Mouse (Mus musculus) brain, embryonic 18.5 days (tissue): Measurements from ENCODE around the gene Oxa1l.
"Not testable (repeated sequence)": the region's sequence is repeated elsewhere in the genome, so short reads cannot be mapped to it uniquely, and the experiment has no call there.

Source experiments
- DNase-seq: peaks from one replicate; pipeline ENCODE4 v3.0.0-alpha.2; 2012; ENCODE audit warnings: low read depth, low spot score

Gene Oxa1l

DNA sequence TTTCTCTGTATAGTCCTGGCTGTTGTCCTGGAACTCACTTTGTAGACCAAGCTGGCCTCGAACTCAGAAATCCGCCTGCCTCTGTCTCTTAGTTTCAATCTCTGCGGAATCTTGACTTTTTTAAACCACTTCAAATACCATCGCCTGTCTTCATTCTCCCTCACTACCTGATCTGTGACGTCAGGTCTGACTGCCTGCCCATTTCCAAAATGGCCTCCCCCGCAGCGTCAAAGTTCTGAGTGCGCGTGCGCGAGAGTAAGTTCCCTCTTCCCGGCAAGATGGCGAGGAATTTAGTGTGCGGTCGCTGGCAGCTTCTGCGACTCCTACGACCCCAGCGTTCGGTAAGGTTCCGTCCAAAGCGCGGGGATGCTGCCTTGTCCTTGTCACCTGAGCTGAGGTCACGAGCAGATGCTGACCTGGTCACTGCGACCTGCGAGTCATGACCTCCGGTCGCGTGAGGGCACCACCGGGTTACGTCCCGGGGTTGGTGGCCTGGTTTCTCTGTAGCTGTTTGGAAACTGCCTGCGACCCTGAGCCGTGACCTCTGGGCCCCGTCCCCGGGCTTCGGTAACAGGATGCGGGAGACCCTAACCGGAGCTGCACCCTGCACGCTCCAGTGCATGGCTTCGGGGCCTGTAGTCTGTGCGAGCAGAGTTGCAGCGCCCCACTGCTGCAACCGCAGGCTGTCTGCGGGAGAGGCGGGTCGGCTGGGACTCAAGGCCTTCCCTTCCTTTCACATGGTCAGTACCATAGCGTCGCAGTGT is at the start of gene Oxa1l:
Gene Oxa1l (plus strand): TSS at position 258 of the 764 bp plus-strand sequence.
- peak; percentile 92 for DNase-seq

DNA sequence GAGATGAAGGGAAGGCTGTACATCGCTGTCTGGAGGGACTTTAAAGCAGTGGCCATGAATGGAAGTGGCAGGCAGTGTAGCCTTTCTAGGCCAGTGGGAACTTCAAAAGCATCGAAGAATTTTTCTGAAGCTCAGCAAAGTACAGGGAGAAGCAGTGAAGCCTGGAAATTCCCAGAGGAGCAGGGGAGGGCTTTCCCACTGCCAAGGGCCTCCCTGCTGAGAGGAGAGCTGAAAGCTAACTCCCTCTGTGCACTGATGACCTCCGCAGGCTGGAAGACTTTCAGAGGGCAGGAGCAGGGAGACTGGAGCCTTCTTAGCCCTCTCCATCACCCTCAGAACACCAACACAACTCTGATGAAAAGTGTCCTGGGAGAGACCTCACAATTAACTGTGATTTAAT is 48.9 kb upstream of the Oxa1l start:
- no peak for DNase-seq

DNA sequence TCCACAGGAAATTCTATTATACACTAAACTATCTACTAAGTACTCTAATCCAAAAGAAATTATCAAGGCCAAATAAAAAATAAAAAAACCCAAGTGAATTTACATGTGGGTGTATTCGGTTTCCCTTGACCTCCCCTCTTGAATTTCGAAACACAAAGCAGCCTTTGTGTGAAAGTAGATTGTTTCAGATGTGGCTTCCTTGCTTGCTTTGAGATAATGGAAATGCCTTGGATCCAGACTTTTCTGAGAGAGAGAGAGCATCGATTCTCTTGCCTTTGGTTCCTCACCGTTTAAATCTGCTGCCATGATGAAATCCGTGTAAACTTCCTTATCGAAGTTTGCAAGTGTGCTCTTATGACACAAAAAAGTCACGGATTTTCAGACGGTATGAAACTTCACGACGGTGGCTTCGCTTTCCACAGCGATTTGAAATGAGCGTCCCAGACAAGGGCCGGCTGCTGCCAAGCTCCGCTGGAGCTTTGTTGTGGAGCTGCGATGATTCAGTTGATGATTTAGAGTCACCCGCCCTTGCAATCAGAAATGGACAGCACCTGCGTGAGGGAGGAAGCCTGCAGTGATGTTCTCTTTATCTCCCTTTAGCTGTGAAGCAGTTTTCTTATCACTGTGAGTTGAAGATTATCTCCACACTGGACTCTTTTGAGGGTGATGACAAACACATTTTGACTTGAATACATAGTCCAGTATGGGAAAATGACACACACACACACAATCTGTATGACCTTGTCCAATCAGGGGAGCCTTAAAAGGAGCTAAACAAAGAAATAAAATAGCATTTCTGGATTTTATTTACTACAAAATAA is 38.9 kb upstream of the Oxa1l start:
- DNase-seq, result no peak

- no peak for DNase-seq
Observed at GRCm38 (mm10) chr14:54324486-54324885, 36.1 kb upstream of the Oxa1l start.

GRCm38 (mm10) chr14:54328548-54328947 is 32.1 kb upstream of the Oxa1l start:
- DNase-seq, result no peak

DNA sequence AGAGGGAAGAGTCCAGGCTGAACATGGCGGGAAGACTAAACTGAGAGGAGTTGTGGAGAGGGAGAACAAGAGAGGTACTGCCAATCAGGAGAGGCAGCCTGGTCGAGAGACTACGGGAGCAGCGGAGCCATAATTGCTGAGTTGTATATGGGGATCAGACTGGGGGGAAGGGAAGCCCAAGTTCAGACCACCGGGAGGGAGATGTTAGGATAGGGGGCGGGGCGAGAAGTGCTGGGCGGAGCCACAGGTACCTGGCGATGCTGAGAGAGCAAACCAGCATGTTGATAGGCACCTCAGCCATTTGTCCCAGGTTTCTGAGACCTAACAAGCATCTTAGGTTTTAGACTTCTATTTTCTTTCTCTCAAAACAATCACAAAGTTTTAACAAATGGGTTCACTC is 31.4 kb upstream of the Oxa1l start:
- DNase-seq, result no peak

DNA sequence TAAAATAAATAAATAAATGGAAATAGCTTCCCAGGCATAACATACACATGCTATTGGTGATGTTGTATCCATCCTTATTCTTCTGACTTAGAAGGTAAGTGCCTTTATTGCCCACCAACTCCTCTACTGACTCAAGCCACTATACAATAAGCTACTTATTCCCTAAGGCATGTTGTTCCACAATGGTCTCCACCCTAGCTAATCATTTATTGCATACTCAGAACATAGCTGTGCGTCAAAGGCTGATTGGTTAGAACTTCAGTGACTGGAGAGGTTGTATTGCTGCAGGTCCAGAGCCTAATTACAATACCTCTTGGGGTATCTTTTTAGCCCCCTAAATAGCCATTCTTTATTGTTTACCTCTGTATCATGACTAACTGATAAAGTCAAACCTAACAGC is 29.5 kb upstream of the Oxa1l start:
- DNase-seq, result no peak

GRCm38 (mm10) chr14:54332176-54333074 is 28.2 kb upstream of the Oxa1l start:
- peak; percentile 12 for DNase-seq

GRCm38 (mm10) chr14:54333452-54334189 is 27.0 kb upstream of the Oxa1l start:
- DNase-seq, result no peak

DNA sequence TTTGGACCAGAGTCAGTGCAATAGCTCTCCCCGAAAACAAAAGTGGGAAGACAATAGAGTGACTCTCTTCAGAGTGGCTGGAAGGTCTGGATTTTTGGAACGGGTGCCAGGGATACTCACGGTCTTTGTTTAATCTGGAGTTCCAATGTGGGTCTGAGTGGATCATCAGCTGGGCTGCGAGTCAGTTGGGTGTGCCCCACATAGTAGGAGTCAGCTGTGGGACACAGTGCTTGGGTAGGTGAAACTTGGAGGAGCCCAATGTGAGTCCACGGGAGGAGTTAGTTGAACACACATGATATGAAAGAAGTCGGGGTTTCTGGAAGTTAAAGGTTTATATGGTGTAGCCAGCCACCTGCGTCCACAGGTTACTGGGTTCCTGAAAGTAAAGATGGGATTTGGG is 19.8 kb upstream of the Oxa1l start:
- no peak for DNase-seq

DNA sequence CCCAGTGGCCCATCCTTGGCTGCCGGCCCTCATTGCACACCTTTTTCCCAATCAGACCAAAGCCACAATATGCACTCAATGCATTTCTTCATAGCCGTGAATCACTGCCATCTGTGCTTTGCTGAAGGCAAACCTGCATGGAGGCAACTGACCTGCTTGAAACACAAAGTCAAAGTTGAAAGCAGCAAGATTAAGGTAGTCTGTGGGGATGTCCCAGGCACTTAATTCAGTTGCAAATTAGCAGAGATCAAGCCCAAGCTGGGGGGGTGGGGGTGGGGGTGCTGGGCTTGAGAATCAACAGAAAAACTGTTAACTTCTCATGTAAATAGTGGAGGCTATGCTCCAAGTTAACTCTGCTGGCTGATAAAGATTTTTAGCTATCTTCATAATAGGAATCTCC is 18.8 kb upstream of the Oxa1l start:
- DNase-seq, result not testable (repeated sequence)

DNA sequence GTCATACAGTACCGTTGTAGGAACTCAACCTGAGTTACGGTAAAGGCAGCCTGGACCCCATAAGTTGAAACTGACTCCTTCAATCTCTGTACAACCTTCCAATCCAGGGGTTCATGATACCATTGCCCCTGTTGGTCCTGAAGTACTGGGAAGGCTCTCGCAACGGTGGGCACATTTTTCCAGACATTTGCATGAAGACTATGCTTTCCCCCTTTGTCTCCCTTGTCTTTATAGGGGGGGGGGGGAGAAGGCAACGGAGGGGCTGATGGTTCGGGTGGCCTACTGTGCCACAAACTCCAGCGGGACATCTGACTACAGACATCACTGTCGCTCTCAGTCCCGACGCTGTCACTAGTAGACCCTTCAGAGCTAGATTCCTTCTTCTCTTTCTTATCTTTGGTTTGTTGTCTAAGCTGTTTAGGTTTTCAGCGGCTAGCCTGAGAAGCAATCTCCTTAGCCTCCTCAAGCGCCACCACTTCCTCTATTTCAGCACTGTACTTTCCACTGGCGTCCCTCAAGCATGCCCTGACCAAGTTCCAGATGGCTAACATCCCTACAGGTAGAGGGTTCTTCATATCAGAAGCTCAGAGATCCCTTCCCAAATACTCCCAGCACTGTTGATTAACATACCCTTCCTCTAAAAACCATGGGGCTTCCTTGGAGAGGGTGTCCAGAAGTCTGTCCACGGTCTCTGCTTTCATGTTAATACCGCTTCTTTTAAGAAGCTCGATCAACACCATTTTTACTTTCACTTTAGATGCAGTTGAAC is 9.7 kb upstream of the Oxa1l start:
- DNase-seq, result not testable (repeated sequence)

DNA sequence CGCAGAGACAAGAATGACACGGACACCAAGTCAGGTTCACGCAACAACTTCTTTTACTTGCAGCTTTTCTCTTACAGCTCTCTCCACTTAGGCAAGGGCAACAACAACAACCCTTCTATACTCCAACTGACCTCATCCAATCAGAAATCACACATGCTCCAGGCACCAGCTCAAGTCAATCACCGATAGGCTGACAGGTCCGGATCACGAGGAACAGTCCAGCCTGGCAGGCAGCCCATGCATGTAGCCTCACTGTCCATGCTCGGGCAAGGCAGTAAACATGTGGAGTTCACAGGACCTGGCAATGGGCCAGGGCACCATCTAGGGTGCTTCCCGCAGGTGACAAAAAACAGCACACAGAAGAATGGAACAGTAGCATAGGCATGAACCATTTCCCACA is 8.3 kb upstream of the Oxa1l start:
- DNase-seq, result no peak

- no peak for DNase-seq
Observed at GRCm38 (mm10) chr14:54354406-54354805, 6.2 kb upstream of the Oxa1l start.

DNA sequence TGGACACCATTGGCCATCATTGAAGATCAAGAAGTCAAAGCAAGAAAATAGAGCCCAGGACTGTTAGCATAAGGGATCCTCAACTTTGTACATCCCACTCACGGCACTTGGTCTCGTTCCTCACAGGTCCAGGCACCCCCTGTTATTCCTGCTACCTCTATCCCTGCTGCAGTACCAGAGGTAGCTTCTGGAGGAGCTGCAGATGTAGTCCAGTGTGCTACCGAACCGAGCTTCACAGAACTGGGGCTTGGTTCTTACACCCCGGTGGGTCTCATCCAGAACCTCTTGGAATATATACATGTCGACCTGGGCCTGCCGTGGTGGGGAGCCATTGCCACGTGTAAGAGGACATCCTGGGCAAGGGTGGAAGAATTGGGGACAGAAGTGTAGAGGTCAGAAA is 2.5 kb downstream of the Oxa1l start:
- DNase-seq, result no peak

GRCm38 (mm10) chr14:54365026-54365645 is 4.5 kb downstream of the Oxa1l start:
- no peak for DNase-seq

DNA sequence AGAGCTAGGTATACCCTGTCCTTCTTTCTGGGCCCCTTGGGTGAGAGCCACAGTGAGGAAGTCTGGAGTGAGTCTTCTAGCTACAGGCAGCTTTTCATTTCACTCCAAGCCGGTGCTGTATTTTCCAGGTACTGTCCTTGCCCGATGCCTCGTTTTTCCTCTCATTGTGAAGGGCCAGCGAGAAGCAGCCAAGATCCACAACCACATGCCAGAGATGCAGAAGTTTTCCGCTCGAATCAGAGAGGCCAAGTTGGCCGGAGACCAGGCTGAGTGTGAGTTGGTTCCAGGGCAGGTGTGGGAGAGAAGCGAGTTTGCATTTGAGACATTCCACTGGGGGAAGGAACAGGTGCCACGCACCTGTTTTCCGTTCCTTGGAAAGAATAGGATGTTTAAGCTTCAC is 5.9 kb downstream of the Oxa1l start:
- no peak for DNase-seq

DNA sequence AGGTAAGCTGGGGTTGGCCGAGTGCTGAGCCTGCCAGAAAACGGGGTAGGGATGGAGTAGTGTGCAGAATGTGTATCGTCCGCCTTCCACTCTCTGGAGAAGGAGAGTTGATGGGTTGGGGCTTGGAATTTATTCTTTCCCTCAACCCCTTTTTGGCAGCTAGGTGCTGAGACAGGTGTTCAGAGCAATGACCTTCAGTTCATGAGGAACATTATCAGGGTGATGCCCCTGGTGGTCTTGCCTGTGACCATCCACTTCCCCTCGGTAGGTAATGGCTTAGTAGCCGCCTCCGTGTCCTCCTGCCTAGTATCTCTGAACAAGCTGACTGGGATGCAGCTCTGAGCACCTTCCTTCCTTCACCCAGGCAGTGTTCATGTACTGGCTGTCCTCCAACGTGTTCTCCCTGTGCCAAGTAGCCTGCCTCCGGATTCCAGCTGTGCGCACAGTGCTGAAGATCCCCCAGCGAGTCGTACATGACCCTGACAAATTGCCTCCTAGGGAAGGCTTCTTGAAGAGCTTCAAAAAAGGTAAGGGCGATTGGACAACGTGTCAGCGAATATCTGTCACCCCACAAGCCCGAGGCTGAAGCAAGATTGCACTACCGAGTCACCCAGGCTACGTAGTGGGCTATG is 6.9 kb downstream of the Oxa1l start:
- DNase-seq, result no peak

- no peak for DNase-seq
Observed at GRCm38 (mm10) chr14:54369372-54369771, 8.7 kb downstream of the Oxa1l start.

DNA sequence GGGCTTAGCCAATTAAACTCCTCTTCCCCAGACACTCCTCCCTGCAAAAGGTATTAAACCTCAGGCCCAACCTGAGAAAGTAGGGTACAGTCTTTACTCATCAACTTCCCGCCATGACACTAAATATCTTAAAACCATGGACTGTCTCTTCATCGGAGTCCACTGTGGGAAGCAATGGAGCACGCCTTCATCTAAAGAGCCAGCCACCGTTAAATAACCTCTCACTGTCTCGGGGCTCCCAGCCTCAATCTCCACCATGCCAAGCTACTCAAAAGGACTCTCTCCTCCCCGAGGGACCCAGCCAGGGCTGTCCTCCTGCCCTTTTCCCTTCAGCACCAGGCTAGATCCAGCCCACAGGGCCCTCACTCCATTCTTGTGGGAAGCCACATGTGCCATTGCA is 10.0 kb downstream of the Oxa1l start:
- no peak for DNase-seq
